Mouse (Mus musculus): ENCODE data around the gene Atp6v1g2. TPM values are rescaled to one million over a fixed set of nuclear protein-coding genes. Genes with fewer than 3 reads are reported as not detected.

The Atp6v1g2 gene
- total and polyA plus RNA-seq, 2 experiments from 2014 or later: 81.4 to 146 TPM

DNA sequence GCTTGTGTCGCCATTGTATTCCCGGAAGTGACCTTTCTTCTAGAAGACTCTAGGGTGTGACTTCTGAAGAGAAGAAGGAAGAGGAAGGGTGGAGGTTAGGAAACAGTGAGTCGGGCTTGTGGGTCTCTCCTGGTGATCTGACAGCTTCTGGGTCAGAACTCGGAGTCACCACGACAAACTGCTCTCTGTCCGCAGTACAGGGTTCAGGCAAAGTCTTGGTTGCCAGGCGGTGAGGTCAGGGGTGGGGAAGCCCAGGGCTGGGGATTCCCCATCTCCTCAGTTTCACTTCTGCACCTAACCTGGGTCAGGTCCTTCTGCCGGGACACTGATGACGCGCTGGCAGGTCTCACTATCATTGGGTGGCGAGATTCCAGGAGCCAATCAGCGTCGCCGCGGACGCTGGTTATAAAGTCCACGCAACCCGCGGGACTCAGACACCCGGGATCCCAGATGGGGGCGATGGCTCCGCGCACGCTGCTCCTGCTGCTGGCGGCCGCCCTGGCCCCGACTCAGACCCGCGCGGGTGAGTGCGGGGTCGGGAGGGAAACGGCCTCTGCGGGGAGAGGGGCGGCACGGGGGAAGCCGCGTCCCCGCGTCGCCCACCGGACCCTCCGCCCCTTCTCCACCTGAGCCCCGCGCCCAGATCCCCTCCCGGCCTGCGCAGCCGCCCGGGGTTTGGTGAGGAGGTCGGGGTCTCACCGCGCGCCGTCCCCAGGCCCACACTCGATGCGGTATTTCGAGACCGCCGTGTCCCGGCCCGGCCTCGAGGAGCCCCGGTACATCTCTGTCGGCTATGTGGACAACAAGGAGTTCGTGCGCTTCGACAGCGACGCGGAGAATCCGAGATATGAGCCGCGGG is 29.4 kb downstream of the Atp6v1g2 start, which contains the start of gene H2-D1:
Gene H2-D1 (plus strand): TSS at position 67 of the 859 bp plus-strand sequence.
- peak; percentile 93 for DNase-seq
- H3K4me2 ChIP-seq (ENCODE audit: low read depth): peak within 1 kb of the TSS; percentile 92
- H3K27me3 ChIP-seq (ENCODE audit: insufficient read depth, low read length): no peaks in the 10 kb centered on the region
- no peak for TF ChIP-seq CTCF (IDR thresholded peaks at IDR 0.05; ENCODE audit: low read depth)
- peak within 1 kb of the TSS; percentile 65 for H3K4me3 ChIP-seq (ENCODE audit: low read depth, low read length)
- H3K4me1 ChIP-seq (ENCODE audit: insufficient read depth): no peaks in the 10 kb centered on the region
- H3K36me3 ChIP-seq (ENCODE audit: insufficient read depth): no peaks in the 10 kb centered on the region
- peak; percentile 95 for ATAC-seq
- H3K9ac ChIP-seq: peak within 1 kb of the TSS; percentile 68
- H3K9me3 ChIP-seq (ENCODE audit: low read length): no peaks in the 10 kb centered on the region
- no peak within 1 kb of the TSS for H3K27ac ChIP-seq (ENCODE audit: low read depth, low read length)
- 2% methylated on average over 71 of the region's 73 CpGs for WGBS

DNA sequence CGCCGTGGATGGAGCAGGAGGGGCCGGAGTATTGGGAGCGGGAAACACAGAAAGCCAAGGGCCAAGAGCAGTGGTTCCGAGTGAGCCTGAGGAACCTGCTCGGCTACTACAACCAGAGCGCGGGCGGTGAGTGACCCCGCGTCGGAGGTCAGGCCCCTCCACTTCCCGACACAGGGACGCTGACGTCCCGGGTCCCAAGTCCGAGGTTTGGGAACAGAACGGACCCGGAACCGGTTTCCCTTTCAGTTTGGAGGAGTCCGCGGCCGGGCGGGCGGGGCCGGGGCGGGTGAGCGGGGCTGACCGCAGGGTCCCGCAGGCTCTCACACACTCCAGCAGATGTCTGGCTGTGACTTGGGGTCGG is 30.0 kb downstream of the Atp6v1g2 start:
- no peak overlapping the region for H3K27ac ChIP-seq (ENCODE audit: low read depth, low read length)
- peak overlapping the region; percentile 68 for H3K9ac ChIP-seq
- DNase-seq (no peak), ATAC-seq (no peak; the same call in 1 of the 2 replicates)
- no peak for TF ChIP-seq CTCF (IDR thresholded peaks at IDR 0.05; ENCODE audit: low read depth)
- no peaks in the 10 kb centered on the region for H3K4me1 ChIP-seq (ENCODE audit: insufficient read depth)
- WGBS: 5% methylated on average over 29 of the region's 31 CpGs
- peak overlapping the region; percentile 92 for H3K4me2 ChIP-seq (ENCODE audit: low read depth)
- H3K36me3 ChIP-seq (ENCODE audit: insufficient read depth): no peaks in the 10 kb centered on the region
- no peaks in the 10 kb centered on the region for H3K27me3 ChIP-seq (ENCODE audit: insufficient read depth, low read length)
- peak overlapping the region; percentile 65 for H3K4me3 ChIP-seq (ENCODE audit: low read depth, low read length)
- no peaks in the 10 kb centered on the region for H3K9me3 ChIP-seq (ENCODE audit: low read length)

DNA sequence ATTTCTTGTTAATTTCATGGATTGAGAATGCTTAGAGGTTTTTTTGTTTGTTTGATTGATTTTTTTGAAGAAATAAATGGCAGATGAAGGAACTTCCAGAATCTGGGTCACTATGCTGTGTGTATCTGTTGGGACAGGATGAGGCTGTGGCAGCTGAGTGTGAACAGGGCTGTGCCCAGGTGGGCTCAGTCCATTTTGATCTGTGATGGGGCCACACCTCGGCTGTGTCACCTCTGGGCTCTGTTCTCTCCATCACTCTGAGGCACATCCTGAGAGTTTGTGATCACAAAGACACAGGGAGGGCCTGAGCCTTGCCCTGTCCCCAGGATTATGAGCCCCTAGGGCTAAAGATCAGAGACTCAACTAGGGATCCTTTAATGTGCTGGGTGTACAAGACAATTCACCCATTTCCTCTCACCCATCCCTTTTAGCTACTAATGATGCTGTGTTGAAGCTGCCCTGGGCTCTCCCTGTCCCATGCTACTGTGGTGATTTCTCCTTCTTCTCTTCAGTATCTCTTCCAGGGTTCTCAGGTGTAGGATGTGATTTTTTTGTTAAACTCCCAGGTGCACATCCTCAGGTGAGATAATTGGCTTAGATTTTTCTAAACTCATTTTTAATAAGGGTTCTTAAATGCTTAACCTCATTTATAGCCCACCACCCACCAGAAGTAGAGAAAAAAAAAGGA is 34.1 kb downstream of the Atp6v1g2 start:
- WGBS: 77% methylated on average over 1 of the region's 1 CpGs
- TF ChIP-seq CTCF (IDR thresholded peaks at IDR 0.05; ENCODE audit: low read depth): no peak
- Histone ChIP-seq H3K9ac (no peak overlapping the region), H3K9me3 (ENCODE audit: low read length) (no peaks in the 10 kb centered on the region), H3K36me3 (ENCODE audit: insufficient read depth) (no peaks in the 10 kb centered on the region), H3K4me1 (ENCODE audit: insufficient read depth) (no peaks in the 10 kb centered on the region), H3K4me2 (ENCODE audit: low read depth) (no peak overlapping the region), H3K4me3 (ENCODE audit: low read depth, low read length) (no peak overlapping the region), H3K27me3 (ENCODE audit: insufficient read depth, low read length) (no peaks in the 10 kb centered on the region), H3K27ac (ENCODE audit: low read depth, low read length) (no peak overlapping the region)
- ATAC-seq (no peak), DNase-seq (no peak)

DNA sequence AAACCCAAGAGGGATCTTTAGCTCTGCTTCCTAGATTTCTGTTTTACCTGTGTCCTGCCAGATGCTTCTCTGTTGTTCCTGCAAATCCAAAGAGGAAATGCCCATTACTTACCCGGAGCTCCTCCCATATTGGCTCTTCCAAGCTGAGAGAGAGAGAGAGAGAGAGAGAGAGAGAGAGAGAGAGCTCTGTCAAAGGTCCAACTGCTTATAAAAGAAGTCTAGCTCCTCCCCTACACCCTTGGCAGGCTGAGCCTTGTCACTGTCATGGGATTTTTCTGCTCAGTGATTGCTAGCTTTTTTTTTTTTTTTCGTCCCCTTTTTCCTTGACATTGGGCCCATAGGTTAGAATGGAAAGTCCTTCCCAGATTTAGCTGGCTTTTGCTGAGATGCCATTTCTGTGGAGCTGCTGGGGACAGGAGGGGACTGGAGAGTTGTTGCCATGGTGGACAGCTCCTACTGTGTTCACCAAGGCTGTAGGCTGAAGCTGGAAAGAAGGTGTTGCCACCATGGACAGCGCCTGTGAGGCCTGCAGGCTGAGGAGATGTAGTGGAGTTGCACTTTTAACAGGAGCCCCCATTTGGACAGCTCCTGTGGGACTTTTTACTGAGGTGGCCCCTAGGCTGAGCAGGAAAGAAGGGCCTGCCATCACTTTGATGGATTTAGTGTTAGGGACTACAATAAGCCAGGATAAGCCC is 36.3 kb downstream of the Atp6v1g2 start:
- Histone ChIP-seq H3K4me3 (ENCODE audit: low read depth, low read length) (no peak overlapping the region), H3K36me3 (ENCODE audit: insufficient read depth) (no peaks in the 10 kb centered on the region), H3K9ac (no peak overlapping the region), H3K27ac (ENCODE audit: low read depth, low read length) (no peak overlapping the region), H3K4me1 (ENCODE audit: insufficient read depth) (no peaks in the 10 kb centered on the region), H3K27me3 (ENCODE audit: insufficient read depth, low read length) (no peaks in the 10 kb centered on the region), H3K9me3 (ENCODE audit: low read length) (no peaks in the 10 kb centered on the region), H3K4me2 (ENCODE audit: low read depth) (no peak overlapping the region)
- TF ChIP-seq CTCF (IDR thresholded peaks at IDR 0.05; ENCODE audit: low read depth): no peak
- 18% methylated on average over 3 of the region's 3 CpGs for WGBS
- DNase-seq (no peak), ATAC-seq (peak; percentile 12; the same call in 1 of the 2 replicates)

DNA sequence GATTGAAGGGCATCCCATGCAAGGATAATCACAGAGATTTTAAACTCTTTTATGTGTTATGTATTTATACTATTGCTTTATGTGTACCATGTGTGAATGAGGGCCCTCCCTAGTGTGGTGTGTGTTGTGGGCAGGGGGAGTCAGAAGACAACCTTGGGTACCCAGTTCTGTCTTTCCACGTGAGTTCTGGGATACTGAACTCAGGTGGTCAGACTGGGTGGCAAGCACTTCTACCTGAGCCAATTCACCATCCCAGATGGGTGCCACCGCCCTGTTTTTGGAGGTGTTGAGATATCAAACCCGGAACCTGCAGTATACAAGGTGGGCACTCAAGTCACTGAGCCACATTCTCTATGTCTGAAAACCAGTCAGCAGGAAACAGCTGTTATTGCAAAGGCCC is 38.8 kb downstream of the Atp6v1g2 start:
- no peaks in the 10 kb centered on the region for H3K9me3 ChIP-seq (ENCODE audit: low read length)
- no peak for TF ChIP-seq CTCF (IDR thresholded peaks at IDR 0.05; ENCODE audit: low read depth)
- no peak for ATAC-seq
- H3K4me2 ChIP-seq (ENCODE audit: low read depth): no peak overlapping the region
- H3K36me3 ChIP-seq (ENCODE audit: insufficient read depth): no peaks in the 10 kb centered on the region
- no peak overlapping the region for H3K4me3 ChIP-seq (ENCODE audit: low read depth, low read length)
- no peak overlapping the region for H3K9ac ChIP-seq
- no peaks in the 10 kb centered on the region for H3K4me1 ChIP-seq (ENCODE audit: insufficient read depth)
- H3K27ac ChIP-seq (ENCODE audit: low read depth, low read length): no peak overlapping the region
- no peak for DNase-seq
- WGBS: 78% methylated on average over 3 of the region's 3 CpGs
- H3K27me3 ChIP-seq (ENCODE audit: insufficient read depth, low read length): no peaks in the 10 kb centered on the region

DNA sequence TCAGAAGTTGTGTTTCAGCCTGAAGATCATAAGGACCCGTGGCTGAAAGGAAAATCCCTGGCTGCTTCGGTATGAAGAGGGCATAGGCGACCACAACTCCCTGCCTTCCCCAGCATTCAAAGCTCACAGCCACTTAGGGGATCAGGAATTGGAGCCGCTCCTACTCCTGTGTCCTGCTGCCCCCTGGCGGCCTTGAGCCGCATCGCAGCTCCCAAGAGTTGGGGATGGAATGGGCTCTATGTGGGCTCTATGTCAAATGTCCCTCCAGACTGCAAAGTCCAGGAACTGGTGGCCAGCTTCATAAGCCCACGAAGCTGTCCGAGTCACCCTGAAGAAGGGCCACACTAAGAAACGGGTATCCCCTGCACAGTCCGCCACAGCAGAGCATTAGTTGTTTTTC is 41.3 kb downstream of the Atp6v1g2 start:
- DNase-seq (peak; percentile 85), ATAC-seq (peak; percentile 77)
- TF ChIP-seq CTCF (IDR thresholded peaks at IDR 0.05; ENCODE audit: low read depth): peak; percentile 95
- Histone ChIP-seq H3K4me3 (ENCODE audit: low read depth, low read length) (no peak overlapping the region), H3K9ac (no peak overlapping the region), H3K4me1 (ENCODE audit: insufficient read depth) (no peaks in the 10 kb centered on the region), H3K27ac (ENCODE audit: low read depth, low read length) (no peak overlapping the region), H3K36me3 (ENCODE audit: insufficient read depth) (no peaks in the 10 kb centered on the region), H3K4me2 (ENCODE audit: low read depth) (no peak overlapping the region), H3K9me3 (ENCODE audit: low read length) (no peaks in the 10 kb centered on the region), H3K27me3 (ENCODE audit: insufficient read depth, low read length) (no peaks in the 10 kb centered on the region)
- 9% methylated on average over 11 of the region's 11 CpGs for WGBS
